Mouse (Mus musculus) gastrocnemius, postnatal 4 days (tissue): ENCODE data around the gene Cmtr1. TPM values are rescaled to one million over a fixed set of nuclear protein-coding genes. Genes with fewer than 3 reads are reported as not detected.
A peak's percentile ranks its signal among the peaks of the same experiment; 100 is the strongest.
"Not testable (repeated sequence)": the region's sequence is repeated elsewhere in the genome, so short reads cannot be mapped to it uniquely, and the experiment has no call there.

Experiments
- DNase-seq, 2 experiments: peaks; one replicate each; pipeline ENCODE4 v3.0.0; 2021 to 2022; ENCODE audit warnings: low spot score in 2 of 2, mixed read lengths in 2 of 2
- total RNA-seq, 2 experiments: library from RNA; stranded (reverse); gene quantifications; 2 replicates each; pipeline ENCODE4 v1.2.3; 2021

Gene Cmtr1
- total RNA-seq, 2 experiments from 2014 or later = 52.0 to 56.4 TPM

GRCm38 (mm10) chr17:29702938-29703710, 42.7 kb downstream of the Cmtr1 start:
- DNase-seq = no peak

- no peak for DNase-seq
These were observed 44.4 kb downstream of the Cmtr1 start for GRCm38 (mm10) chr17:29704781-29705180.

GRCm38 (mm10) chr17:29705881-29706280, 45.5 kb downstream of the Cmtr1 start:
- DNase-seq = no peak

- DNase-seq = no peak
These were observed 46.7 kb downstream of the Cmtr1 start for GRCm38 (mm10) chr17:29706981-29707545.

- DNase-seq = no peak
These were observed 48.4 kb downstream of the Cmtr1 start for GRCm38 (mm10) chr17:29708783-29709182.

- DNase-seq = no peak
These were observed 50.2 kb downstream of the Cmtr1 start for GRCm38 (mm10) chr17:29710562-29711044.

GRCm38 (mm10) chr17:29711076-29711744, 50.8 kb downstream of the Cmtr1 start:
- DNase-seq = no peak

- no peak for DNase-seq
These were observed 51.5 kb downstream of the Cmtr1 start for GRCm38 (mm10) chr17:29711745-29712431.

GRCm38 (mm10) chr17:29712565-29712964, 52.2 kb downstream of the Cmtr1 start:
- DNase-seq = no peak

- DNase-seq = not testable (repeated sequence)
These were observed 53.3 kb downstream of the Cmtr1 start for GRCm38 (mm10) chr17:29713734-29714133.

- DNase-seq = peak; percentile 91 to 92
These were observed 56.5 kb downstream of the Cmtr1 start, which contains the start of gene Ccdc167 for GRCm38 (mm10) chr17:29716732-29717445. Ccdc167 (minus strand) TSS chr17:29717044.

- no peak for DNase-seq
These were observed 58.3 kb downstream of the Cmtr1 start for GRCm38 (mm10) chr17:29718660-29719059.

GRCm38 (mm10) chr17:29719628-29720575, 59.5 kb downstream of the Cmtr1 start:
- DNase-seq = no peak

- DNase-seq = no peak
These were observed 60.5 kb downstream of the Cmtr1 start for GRCm38 (mm10) chr17:29720755-29721365.

GRCm38 (mm10) chr17:29724610-29725009, 64.2 kb downstream of the Cmtr1 start:
- no peak for DNase-seq

GRCm38 (mm10) chr17:29725027-29725620, 64.7 kb downstream of the Cmtr1 start:
- no peak for DNase-seq

GRCm38 (mm10) chr17:29728082-29728481, 67.7 kb downstream of the Cmtr1 start:
- no peak for DNase-seq

- no peak for DNase-seq
These were observed 70.3 kb downstream of the Cmtr1 start for GRCm38 (mm10) chr17:29730510-29731265.
